Mouse (Mus musculus): ENCODE results near the gene Cry2. TPM values are rescaled to one million over a fixed set of nuclear protein-coding genes. Genes with fewer than 3 reads are reported as not detected.

The Cry2 gene
- polyA plus RNA-seq, 1 experiment from 2014 or later, result 10.0 TPM

DNA sequence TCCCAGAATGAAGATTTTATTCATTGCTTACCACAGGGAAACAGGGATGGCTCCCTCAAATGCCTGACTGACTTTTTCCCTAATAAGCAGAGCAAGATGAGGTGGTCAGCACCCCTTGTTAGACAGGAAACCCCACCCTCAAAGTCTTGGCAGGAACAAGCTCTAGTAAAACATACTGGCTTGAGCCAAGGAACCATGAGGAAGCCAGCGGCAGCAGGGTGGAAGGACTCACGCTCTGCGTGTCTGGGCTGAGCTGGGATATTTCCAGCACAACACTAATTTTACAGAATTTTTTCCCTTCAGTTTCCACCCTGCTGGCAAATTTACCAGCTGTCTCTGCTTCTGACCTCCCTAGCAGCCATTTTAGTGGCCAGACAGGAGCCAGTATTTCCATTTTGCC, 7.4 kb downstream of the Cry2 start:
- Histone ChIP-seq H3K9ac (ENCODE audit: low read depth, low read length) (no peak overlapping the region), H3K4me2 (replicated peaks; ENCODE audit: low read depth) (no peak overlapping the region), H3K4me3 (ENCODE audit: low read depth, low read length) (no peak overlapping the region), H3K4me1 (replicated peaks; ENCODE audit: control insufficient read depth, insufficient read depth, low read length) (peaks cover 15% of the 10 kb centered on the region), H3K36me3 (ENCODE audit: control insufficient read depth, insufficient read depth) (peaks cover 35% of the 10 kb centered on the region), H3K9me3 (ENCODE audit: control insufficient read depth) (no peaks in the 10 kb centered on the region), H3K27me3 (replicated peaks; ENCODE audit: control insufficient read depth, insufficient read depth, low read length) (no peaks in the 10 kb centered on the region), H3K27ac (ENCODE audit: low read depth, low read length) (no peak overlapping the region; the same call in 1 of the 2 replicates)
- no peak for ATAC-seq
- 62% methylated on average over 3 of the region's 3 CpGs for WGBS
- TF ChIP-seq CTCF (IDR thresholded peaks at IDR 0.05; ENCODE audit: low read depth), result no peak

DNA sequence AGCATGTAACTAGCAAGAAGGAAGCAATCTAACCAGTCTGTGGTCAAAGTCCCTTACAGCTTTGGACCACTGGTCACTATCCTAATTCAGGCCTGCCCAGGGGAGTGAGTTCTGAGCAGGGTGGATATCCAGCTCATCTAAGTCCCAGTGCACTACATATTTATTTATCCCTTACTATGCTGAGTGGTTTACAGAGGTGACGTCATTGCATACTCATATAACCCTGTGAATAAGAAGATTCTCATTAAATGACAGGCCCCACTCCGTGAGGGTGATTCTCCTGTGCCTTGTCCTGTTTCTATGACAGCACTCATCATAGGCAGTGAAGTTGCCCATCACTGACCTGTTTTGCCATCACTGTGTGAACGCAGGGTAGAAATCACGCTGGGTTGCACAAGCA, 8.5 kb downstream of the Cry2 start:
- Histone ChIP-seq H3K4me3 (ENCODE audit: low read depth, low read length) (no peak overlapping the region), H3K27me3 (replicated peaks; ENCODE audit: control insufficient read depth, insufficient read depth, low read length) (no peaks in the 10 kb centered on the region), H3K4me1 (replicated peaks; ENCODE audit: control insufficient read depth, insufficient read depth, low read length) (peaks cover 11% of the 10 kb centered on the region), H3K9ac (ENCODE audit: low read depth, low read length) (no peak overlapping the region), H3K4me2 (replicated peaks; ENCODE audit: low read depth) (no peak overlapping the region), H3K27ac (ENCODE audit: low read depth, low read length) (peak overlapping the region; percentile 64; the same call in 1 of the 2 replicates), H3K9me3 (ENCODE audit: control insufficient read depth) (no peaks in the 10 kb centered on the region), H3K36me3 (ENCODE audit: control insufficient read depth, insufficient read depth) (peaks cover 46% of the 10 kb centered on the region)
- WGBS, result 67% methylated on average over 4 of the region's 4 CpGs
- no peak for TF ChIP-seq CTCF (IDR thresholded peaks at IDR 0.05; ENCODE audit: low read depth)
- peak; percentile 7; the same call in 1 of the 2 replicates for ATAC-seq

DNA sequence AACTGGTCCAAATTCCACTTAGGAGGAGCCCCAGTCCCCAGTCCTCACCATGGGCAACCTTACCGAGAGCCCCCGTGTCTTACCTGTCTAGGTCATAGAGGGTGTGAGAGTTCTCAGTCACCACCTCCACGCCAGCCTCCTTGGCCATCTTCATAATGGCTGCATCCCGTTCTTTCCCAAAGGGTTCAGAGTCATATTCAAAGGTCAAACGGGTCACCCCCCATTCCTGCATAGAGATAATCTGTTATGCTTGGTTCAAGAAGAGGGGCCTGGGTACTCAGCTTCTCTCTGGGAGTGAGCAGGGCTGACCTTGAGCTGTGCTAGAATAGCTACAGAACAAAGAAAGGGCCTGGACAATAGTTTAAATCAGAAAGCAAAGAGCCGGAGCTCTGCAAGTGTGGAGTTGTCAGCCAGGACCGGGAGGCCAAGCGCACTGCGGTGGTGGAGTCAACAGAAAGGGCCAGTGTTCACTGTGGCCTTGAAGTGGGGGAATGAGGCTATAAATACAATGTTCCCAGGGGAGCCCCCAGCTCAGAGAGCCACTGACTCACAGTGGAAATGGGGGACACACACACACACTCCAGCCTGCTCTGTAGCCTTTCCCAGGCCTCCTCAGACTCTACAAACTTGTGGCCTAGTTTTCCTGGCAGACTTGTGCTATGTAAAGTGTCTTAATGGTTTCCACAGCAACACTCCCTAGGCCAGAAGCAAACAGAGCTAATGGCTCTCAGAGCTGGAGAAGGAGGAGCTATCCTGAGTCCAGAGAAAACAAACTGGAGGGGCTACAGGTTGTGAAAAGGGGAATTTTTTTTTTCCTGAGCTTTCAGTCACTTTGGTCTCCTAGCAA, 9.2 kb downstream of the Cry2 start:
- WGBS, result 54% methylated on average over 9 of the region's 9 CpGs
- no peaks in the 10 kb centered on the region for H3K9me3 ChIP-seq (ENCODE audit: control insufficient read depth)
- H3K9ac ChIP-seq (ENCODE audit: low read depth, low read length), result no peak overlapping the region
- no peak overlapping the region for H3K4me3 ChIP-seq (ENCODE audit: low read depth, low read length)
- H3K27ac ChIP-seq (ENCODE audit: low read depth, low read length), result peak overlapping the region; percentile 64
- no peak for TF ChIP-seq CTCF (IDR thresholded peaks at IDR 0.05; ENCODE audit: low read depth)
- peaks cover 11% of the 10 kb centered on the region for H3K4me1 ChIP-seq (replicated peaks; ENCODE audit: control insufficient read depth, insufficient read depth, low read length)
- peaks cover 53% of the 10 kb centered on the region for H3K36me3 ChIP-seq (ENCODE audit: control insufficient read depth, insufficient read depth)
- peak; percentile 11; the same call in 1 of the 2 replicates for ATAC-seq
- no peaks in the 10 kb centered on the region for H3K27me3 ChIP-seq (replicated peaks; ENCODE audit: control insufficient read depth, insufficient read depth, low read length)
- 0 out of 2 replicates have a peak overlapping the region, but pooled peaks have one; percentile 13 for H3K4me2 ChIP-seq (replicated peaks; ENCODE audit: low read depth)

DNA sequence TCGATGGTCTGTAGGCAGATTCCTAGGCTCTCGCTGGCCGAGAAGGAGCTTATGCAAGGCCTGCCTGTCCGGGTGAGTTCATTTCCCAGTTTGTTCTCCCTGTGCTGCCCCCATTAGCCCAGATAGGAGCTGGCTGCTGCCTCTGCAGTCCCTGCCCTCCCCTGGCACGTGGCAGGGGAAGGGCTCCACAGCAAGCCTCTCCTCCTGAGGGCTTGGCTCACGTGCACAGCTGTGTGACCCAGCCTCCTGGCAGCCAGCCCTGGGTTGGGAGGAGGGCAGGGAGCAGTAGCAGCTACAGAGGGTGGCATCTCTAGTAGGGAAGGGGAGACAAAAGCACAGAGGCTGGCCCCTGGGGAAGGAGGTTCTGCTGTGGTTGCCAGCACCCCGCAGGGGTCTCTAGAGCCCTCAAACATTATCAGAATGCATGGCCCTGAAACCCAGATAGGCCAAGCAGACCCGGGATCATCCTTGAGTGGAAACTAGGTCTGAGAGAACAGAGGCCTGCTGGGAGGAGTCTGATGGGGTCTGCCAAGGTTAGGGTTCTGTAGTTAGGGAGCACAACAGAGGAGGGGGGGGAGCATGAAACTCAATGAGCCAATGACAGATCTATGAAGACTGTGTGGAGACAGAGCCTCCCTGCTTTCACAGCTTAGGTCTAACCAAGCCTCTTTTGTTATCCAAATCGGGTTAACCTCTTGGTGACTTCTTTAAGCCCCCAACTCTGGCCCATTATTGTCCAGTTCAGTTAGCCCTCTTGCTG, 10.0 kb downstream of the Cry2 start:
- Histone ChIP-seq H3K4me1 (replicated peaks; ENCODE audit: control insufficient read depth, insufficient read depth, low read length) (peaks cover 11% of the 10 kb centered on the region), H3K9me3 (ENCODE audit: control insufficient read depth) (no peaks in the 10 kb centered on the region), H3K36me3 (ENCODE audit: control insufficient read depth, insufficient read depth) (peaks cover 60% of the 10 kb centered on the region), H3K4me3 (ENCODE audit: low read depth, low read length) (no peak overlapping the region), H3K4me2 (replicated peaks; ENCODE audit: low read depth) (no peak overlapping the region), H3K27ac (ENCODE audit: low read depth, low read length) (peak overlapping the region; percentile 64), H3K27me3 (replicated peaks; ENCODE audit: control insufficient read depth, insufficient read depth, low read length) (no peaks in the 10 kb centered on the region), H3K9ac (ENCODE audit: low read depth, low read length) (no peak overlapping the region)
- peak; percentile 26; the same call in 1 of the 2 replicates for ATAC-seq
- no peak for TF ChIP-seq CTCF (IDR thresholded peaks at IDR 0.05; ENCODE audit: low read depth)
- WGBS, result 66% methylated on average over 9 of the region's 9 CpGs

DNA sequence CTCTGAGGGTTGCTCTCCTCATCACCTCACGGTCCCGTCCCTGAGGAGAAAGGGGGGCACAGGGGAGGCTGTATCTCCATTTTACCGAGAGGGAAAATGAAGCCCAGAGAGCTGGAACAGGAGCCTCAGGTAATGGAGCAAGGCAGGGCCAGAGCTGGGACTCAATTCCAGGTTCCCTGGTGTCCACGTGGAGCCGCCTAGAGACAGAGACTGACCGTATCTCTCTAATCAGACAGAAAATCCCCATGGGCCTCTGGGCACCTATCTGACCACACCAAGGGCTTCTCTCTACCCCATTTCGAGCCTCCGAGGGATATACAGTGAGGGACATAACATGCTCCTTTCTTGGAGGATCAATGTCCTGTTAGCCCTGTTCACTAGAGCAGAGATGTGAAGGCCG, 10.7 kb downstream of the Cry2 start:
- Histone ChIP-seq H3K27ac (ENCODE audit: low read depth, low read length) (no peak overlapping the region), H3K4me2 (replicated peaks; ENCODE audit: low read depth) (no peak overlapping the region), H3K9me3 (ENCODE audit: control insufficient read depth) (no peaks in the 10 kb centered on the region), H3K4me3 (ENCODE audit: low read depth, low read length) (no peak overlapping the region), H3K36me3 (ENCODE audit: control insufficient read depth, insufficient read depth) (peaks cover 67% of the 10 kb centered on the region), H3K9ac (ENCODE audit: low read depth, low read length) (no peak overlapping the region), H3K4me1 (replicated peaks; ENCODE audit: control insufficient read depth, insufficient read depth, low read length) (peaks cover 11% of the 10 kb centered on the region), H3K27me3 (replicated peaks; ENCODE audit: control insufficient read depth, insufficient read depth, low read length) (no peaks in the 10 kb centered on the region)
- no peak for ATAC-seq
- WGBS, result 90% methylated on average over 9 of the region's 9 CpGs
- TF ChIP-seq CTCF (IDR thresholded peaks at IDR 0.05; ENCODE audit: low read depth), result no peak
